Mouse (Mus musculus) macrophage (primary cell): ENCODE data around the gene Plekho2. TPM values are rescaled to one million over a fixed set of nuclear protein-coding genes. Genes with fewer than 3 reads are reported as not detected.

ENCODE experiments used
- H3K27ac ChIP-seq: fragments of 350-480 bp; formaldehyde crosslinking; 2 replicates; pipeline ENCODE4 v1.9.0; 2021
- H3K36me3 ChIP-seq: fragments of 350-480 bp; formaldehyde crosslinking; 2 replicates; pipeline ENCODE4 v1.9.0; 2021; ENCODE audit errors: inconsistent target
- H3K4me3 ChIP-seq: fragments of 350-480 bp; formaldehyde crosslinking; 2 replicates; pipeline ENCODE4 v1.9.0; 2021; ENCODE audit errors: inconsistent target
- H3K79me2 ChIP-seq: fragments of 350-480 bp; formaldehyde crosslinking; 2 replicates; pipeline ENCODE4 v1.9.0; 2021; ENCODE audit errors: inconsistent target
- WGBS: methylation state at CpG from one replicate; pipeline ENCODE4 v1.1.7; 2026; ENCODE audit warnings: inconsistent platforms; ENCODE audit not compliant: missing documents; 5-methylcytosine and 5-hydroxymethylcytosine counted together
- polyA plus RNA-seq: library from polyadenylated mRNA; stranded (reverse); fragments of 250-400 nt; gene quantifications from 3 replicates; pipeline ENCODE4 v1.2.4, GENCODE M21; 2018; ENCODE audit warnings: inconsistent platforms

Plekho2 gene
- polyA plus RNA-seq, 1 experiment from 2014 or later, result 316 TPM

- H3K79me2 ChIP-seq, result peaks cover 92% of the 10 kb centered on the region
- peak overlapping the region; percentile 94 for H3K27ac ChIP-seq
- 31% methylated on average over 8 of the region's 8 CpGs for WGBS
- peak overlapping the region; percentile 99; the same call in 1 of the 2 replicates for H3K4me3 ChIP-seq
- peaks cover 33% of the 10 kb centered on the region for H3K36me3 ChIP-seq
Measured at GRCm38 (mm10) chr9:65575393-65576196, 4.2 kb downstream of the Plekho2 start.

GRCm38 (mm10) chr9:65574513-65575392 lies 5.1 kb downstream of the Plekho2 start:
- Histone ChIP-seq H3K27ac (peak overlapping the region; percentile 94), H3K4me3 (no peak overlapping the region), H3K79me2 (peaks cover 100% of the 10 kb centered on the region), H3K36me3 (peaks cover 35% of the 10 kb centered on the region)
- WGBS, result 84% methylated on average over 11 of the region's 11 CpGs

GRCm38 (mm10) chr9:65572837-65573236 lies 7.0 kb downstream of the Plekho2 start:
- 94% methylated on average over 6 of the region's 6 CpGs for WGBS
- peaks cover 96% of the 10 kb centered on the region for H3K79me2 ChIP-seq
- H3K4me3 ChIP-seq, result no peak overlapping the region
- H3K27ac ChIP-seq, result peak overlapping the region; percentile 15; the same call in 1 of the 2 replicates
- peaks cover 40% of the 10 kb centered on the region for H3K36me3 ChIP-seq

DNA sequence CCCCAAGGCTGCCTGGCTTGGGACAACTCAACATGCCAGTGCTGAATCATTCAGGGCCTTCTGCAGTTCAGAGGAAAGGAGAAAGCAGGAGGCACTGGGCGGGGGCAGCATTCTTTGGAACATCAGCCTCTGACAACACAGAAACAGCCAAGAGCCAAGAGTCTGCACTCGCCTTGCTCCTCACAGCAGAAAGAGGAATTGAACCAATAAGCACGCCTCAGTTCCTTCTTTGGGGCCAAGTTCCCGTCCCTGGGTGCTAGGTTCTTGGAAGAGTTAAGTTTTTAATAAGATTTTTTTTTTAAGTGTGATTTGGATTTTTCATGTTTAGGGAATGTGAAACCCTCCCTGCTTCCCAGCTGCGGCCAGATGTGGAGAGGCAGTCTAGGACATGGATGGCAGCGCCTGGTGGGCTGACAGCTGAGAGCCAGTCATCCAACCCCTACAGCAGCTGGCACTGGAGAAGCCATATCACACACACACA lies 10.3 kb downstream of the Plekho2 start:
- 21% methylated on average over 6 of the region's 6 CpGs for WGBS
- H3K36me3 ChIP-seq, result peaks cover 52% of the 10 kb centered on the region

DNA sequence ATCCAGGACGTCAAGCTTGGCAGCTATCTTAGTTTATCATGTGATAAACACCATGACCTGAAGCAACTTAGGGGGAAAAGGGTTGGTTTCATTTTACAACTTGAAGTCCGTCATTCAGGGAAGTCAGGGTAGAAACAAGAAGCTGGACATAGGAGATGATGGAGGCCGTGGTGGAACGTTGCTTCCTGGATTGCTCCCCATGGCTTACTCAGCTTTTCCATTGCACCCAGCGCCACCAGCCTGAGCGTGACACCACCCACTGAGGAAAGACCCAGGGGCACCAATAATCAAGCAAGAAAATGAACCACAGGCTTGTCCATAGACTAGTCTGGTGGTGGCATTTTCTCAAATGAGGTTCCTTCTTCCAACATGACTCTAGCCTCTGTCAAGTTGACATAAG lies 11.1 kb downstream of the Plekho2 start:
- Histone ChIP-seq H3K4me3 (no peak overlapping the region), H3K79me2 (peaks cover 96% of the 10 kb centered on the region), H3K36me3 (peaks cover 55% of the 10 kb centered on the region), H3K27ac (peak overlapping the region; percentile 97)
- 12% methylated on average over 6 of the region's 6 CpGs for WGBS

More for the DNA sequence above, 10.3 kb downstream of the Plekho2 start:
- Histone ChIP-seq H3K4me3 (no peak overlapping the region), H3K79me2 (peaks cover 96% of the 10 kb centered on the region), H3K27ac (peak overlapping the region; percentile 97)

- Histone ChIP-seq H3K4me3 (no peak overlapping the region), H3K36me3 (peaks cover 52% of the 10 kb centered on the region), H3K79me2 (peaks cover 97% of the 10 kb centered on the region), H3K27ac (peak overlapping the region; percentile 75)
- 63% methylated on average over 2 of the region's 2 CpGs for WGBS
Measured at GRCm38 (mm10) chr9:65564698-65565097, 15.1 kb downstream of the Plekho2 start.

GRCm38 (mm10) chr9:65563073-65563472 lies 16.8 kb downstream of the Plekho2 start:
- 87% methylated on average over 4 of the region's 5 CpGs for WGBS
- Histone ChIP-seq H3K27ac (peak overlapping the region; percentile 75), H3K36me3 (peaks cover 66% of the 10 kb centered on the region), H3K79me2 (peaks cover 100% of the 10 kb centered on the region), H3K4me3 (no peak overlapping the region)

- H3K79me2 ChIP-seq, result peaks cover 100% of the 10 kb centered on the region
- no peak overlapping the region for H3K4me3 ChIP-seq
- H3K36me3 ChIP-seq, result peaks cover 69% of the 10 kb centered on the region
- WGBS, result 53% methylated on average over 4 of the region's 4 CpGs
- H3K27ac ChIP-seq, result peak overlapping the region; percentile 75
Measured at GRCm38 (mm10) chr9:65562081-65562506, 17.7 kb downstream of the Plekho2 start.

DNA sequence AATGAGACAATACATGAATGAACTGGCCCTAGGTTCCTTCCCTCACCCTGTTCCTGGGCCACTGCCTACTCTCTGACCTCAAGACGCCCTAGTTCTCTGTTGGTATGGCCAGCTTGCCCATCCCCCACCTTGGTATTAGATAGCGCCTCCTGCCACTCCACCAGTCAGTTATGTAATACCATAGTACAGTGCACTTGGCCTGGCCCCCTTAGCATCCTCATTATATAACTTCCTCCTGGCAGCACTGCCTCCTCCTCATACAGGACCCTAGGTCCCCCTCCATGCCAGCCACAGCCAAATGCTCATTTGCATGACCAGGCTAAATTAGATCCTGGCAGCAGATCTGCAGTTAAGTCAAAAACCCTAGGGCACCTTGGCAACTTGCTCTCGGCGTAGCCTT lies 18.8 kb downstream of the Plekho2 start:
- 23% methylated on average over 4 of the region's 4 CpGs for WGBS

DNA sequence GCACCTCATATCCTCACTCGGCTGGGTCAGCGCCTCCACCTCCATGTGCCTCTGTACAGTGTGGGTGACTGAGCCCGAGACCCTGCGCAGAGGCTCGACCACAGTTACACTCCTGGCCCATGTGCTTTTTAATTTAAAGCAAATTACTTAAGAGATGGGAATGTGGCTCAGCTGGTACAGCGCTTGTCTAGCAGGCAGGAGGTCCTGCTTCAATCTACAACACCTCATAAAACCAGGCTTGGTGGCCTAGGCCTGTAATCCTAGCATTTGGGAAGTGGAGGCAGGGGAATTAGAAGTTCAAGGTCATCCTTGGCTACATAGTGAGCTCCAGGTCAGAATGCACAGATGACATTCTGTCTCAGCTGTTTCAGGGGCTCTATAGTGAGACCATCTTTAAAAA lies 21.0 kb downstream of the Plekho2 start:
- 95% methylated on average over 6 of the region's 6 CpGs for WGBS
- Histone ChIP-seq H3K36me3 (peaks cover 80% of the 10 kb centered on the region), H3K79me2 (peaks cover 100% of the 10 kb centered on the region), H3K27ac (no peak overlapping the region), H3K4me3 (no peak overlapping the region)

More for the DNA sequence above, 18.8 kb downstream of the Plekho2 start:
- Histone ChIP-seq H3K27ac (peak overlapping the region; percentile 75), H3K79me2 (peaks cover 100% of the 10 kb centered on the region), H3K4me3 (no peak overlapping the region), H3K36me3 (peaks cover 69% of the 10 kb centered on the region)

GRCm38 (mm10) chr9:65556979-65557378 lies 22.9 kb downstream of the Plekho2 start:
- 85% methylated on average over 5 of the region's 5 CpGs for WGBS
- no peak overlapping the region for H3K4me3 ChIP-seq
- peaks cover 68% of the 10 kb centered on the region for H3K36me3 ChIP-seq
- H3K27ac ChIP-seq, result 0 out of 2 replicates have a peak overlapping the region, but pooled peaks have one; percentile 7
- peaks cover 88% of the 10 kb centered on the region for H3K79me2 ChIP-seq

- Histone ChIP-seq H3K27ac (0 out of 2 replicates have a peak overlapping the region, but pooled peaks have one; percentile 7), H3K36me3 (peaks cover 68% of the 10 kb centered on the region), H3K79me2 (peaks cover 82% of the 10 kb centered on the region), H3K4me3 (no peak overlapping the region)
- WGBS, result 93% methylated on average over 8 of the region's 8 CpGs
Measured at GRCm38 (mm10) chr9:65556349-65556748, 23.5 kb downstream of the Plekho2 start.

- H3K79me2 ChIP-seq, result peaks cover 74% of the 10 kb centered on the region
- H3K4me3 ChIP-seq, result no peak overlapping the region
- WGBS, result 80% methylated on average over 3 of the region's 4 CpGs
- 0 out of 2 replicates have a peak overlapping the region, but pooled peaks have one; percentile 100 for H3K27ac ChIP-seq
- H3K36me3 ChIP-seq, result peaks cover 66% of the 10 kb centered on the region
Measured at GRCm38 (mm10) chr9:65555621-65556020, 24.2 kb downstream of the Plekho2 start.

DNA sequence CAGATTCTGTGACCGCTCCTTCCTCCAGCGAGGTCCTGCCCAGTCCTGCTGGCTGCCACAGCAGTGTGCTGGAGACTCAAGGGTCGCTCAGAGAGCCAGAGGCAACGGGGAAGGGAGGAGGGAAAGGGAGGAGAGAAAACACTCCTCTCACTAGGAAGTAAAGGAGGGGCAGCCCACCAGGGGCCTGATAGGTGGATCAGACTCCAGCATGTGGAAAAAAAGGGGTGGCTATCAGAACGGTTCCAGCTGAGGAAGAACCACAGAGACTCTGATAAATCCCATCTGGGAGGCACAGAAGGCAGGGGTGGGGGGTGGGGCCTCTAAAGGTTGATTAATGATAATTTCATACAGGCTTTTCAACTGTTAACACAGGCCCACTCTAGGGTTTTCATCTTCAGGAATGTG lies 24.8 kb downstream of the Plekho2 start:
- Histone ChIP-seq H3K4me3 (no peak overlapping the region), H3K27ac (peak overlapping the region; percentile 100; the same call in 1 of the 2 replicates), H3K36me3 (peaks cover 60% of the 10 kb centered on the region), H3K79me2 (peaks cover 68% of the 10 kb centered on the region)
- WGBS, result 80% methylated on average over 4 of the region's 5 CpGs
